Mouse (Mus musculus) urinary bladder, postnatal 36 days (tissue): ENCODE measurements around the gene Khdc1a.

ENCODE experiments used
- DNase-seq, 2 experiments: peaks; one replicate each; pipeline ENCODE4 v3.0.0; 2022; ENCODE audit warnings: low spot score in 2 of 2, mixed read lengths in 1 of 2

The Khdc1a gene

DNA sequence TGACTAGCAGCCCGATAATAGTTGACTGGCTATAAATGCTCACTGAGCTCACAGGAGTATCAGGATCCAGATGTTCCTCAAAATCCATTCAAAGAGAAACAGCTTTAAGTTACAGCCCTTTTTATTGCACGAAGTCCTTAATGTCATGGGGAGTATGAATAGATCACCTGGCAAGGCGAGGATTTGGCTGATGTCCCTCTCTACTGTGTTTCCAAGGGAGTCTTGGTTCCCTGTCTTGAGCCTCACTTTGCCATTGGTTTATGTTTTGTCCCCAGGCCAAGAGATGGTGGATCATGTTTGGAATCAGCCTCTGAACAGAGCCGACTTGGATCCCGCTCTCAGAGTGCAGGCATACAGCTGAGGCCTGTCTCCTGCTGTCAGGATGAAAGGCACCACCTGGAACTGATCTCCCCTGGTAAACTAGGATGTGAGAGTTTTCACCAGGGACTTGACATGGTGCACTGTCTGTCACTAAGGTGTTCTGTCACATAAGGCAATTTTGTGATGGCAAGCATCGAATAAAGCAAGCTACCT, 41.8 kb downstream of the Khdc1a start:
- no peak for DNase-seq
